Mouse (Mus musculus) gastrocnemius, adult 2 months (tissue): ENCODE results near the gene Snhg11. TPM values are rescaled to one million over a fixed set of nuclear protein-coding genes. Genes with fewer than 3 reads are reported as not detected.

Source experiments
- DNase-seq: peaks from one replicate; pipeline ENCODE4 v3.0.0; 2022
- H3K27ac ChIP-seq: fragments of 200-600 bp; 2 replicates; pipeline ENCODE4 v1.8.1; 2022; ENCODE audit warnings: mild to moderate bottlenecking
- H3K4me3 ChIP-seq: fragments of 200-600 bp; 2 replicates; pipeline ENCODE4 v1.8.1; 2022; ENCODE audit warnings: mild to moderate bottlenecking, moderate library complexity
- CTCF ChIP-seq: fragments of 200-600 bp; IDR thresholded peaks from 2 replicates; pipeline ENCODE4 v1.8.1; 2022; ENCODE audit warnings: antibody characterized with exemption, mild to moderate bottlenecking, moderate library complexity
- intact Hi-C: fragments of 180-260 bp; cut with DNase I; formaldehyde crosslinking; loops from one replicate; pipeline ENCODE4 v1.15.1; 2025
- long read RNA-seq, 2 experiments: library from polyadenylated mRNA; stranded (forward); transcript quantifications; one replicate each; pipeline ENCODE4 v2.0.0; 2021
- total RNA-seq, 2 experiments: library from RNA; stranded (reverse); gene quantifications; 2 replicates each; pipeline ENCODE4 v1.2.3; 2021

Gene Snhg11
- total RNA-seq: under 1 TPM in 1 of 2 experiments, not detected in 1; 0.17 TPM
- long read RNA-seq, experiment 1: 0 reads
- long read RNA-seq, experiment 2: 0 reads

DNA sequence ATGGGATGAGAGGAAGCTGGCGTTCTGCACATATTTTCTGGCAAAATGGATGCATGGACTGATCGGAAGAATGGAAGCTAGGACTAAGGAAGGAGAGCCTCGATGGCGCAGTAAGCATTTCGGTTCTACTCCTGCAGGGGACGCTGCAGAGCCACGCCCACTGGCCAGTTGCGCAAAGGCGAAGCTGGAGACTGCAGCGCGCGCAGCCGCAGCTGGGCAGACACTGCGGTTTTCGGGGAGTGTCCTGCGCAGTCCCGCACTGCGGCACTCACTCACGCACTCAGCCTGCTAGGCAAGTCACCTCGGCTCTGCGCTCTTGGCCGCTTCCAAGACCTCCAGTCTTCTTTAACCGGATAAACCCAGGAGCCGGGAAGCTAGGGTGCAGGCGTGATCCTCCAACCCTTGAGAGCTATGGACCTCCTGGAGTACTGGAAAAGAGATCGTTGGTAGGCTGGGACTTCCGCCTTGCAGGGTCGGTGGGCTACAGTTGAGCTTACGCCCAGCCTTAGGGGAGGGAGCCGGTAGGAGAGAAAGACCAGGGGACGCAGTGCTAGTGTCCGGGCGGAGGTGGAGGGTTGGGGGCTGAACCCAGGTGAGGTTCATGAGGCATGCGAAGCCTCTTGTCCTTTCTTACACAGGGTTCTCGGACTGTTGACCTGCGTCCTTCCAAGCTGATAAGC is at the start of gene Snhg11:
Gene Snhg11, plus strand, starts transcription at position 196 of the 680 bp plus-strand sequence.
- TF ChIP-seq CTCF: peak; percentile 31; the same call in 1 of the 2 replicates
- peak within 1 kb of the TSS; percentile 38 for H3K4me3 ChIP-seq
- intact Hi-C loops: no loop called here
- H3K27ac ChIP-seq: no peak within 1 kb of the TSS
- DNase-seq: no peak

DNA sequence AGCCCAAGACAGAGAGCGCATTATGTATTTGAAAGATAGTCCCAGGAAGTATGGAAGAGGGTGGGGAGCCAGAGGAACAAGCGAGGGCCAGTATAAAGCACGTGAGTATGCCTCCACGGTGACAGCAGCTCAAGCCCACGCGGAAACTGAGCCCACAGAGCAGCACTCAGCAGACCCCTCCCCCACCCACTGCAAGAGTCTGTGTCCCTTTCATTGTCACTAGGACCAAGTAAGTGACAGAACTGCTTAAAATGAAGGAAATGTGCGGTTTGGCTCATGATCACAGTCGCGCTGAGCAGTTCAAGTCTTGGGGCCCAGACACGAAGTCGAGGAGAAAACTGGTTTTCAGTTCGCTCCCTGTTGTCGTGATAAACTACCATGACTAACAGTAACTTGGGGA is 41.1 kb upstream of the Snhg11 start:
- no peak overlapping the region for H3K4me3 ChIP-seq
- H3K27ac ChIP-seq: no peak overlapping the region
- no peak for TF ChIP-seq CTCF
- intact Hi-C loops: no loop called here
- no peak for DNase-seq

DNA sequence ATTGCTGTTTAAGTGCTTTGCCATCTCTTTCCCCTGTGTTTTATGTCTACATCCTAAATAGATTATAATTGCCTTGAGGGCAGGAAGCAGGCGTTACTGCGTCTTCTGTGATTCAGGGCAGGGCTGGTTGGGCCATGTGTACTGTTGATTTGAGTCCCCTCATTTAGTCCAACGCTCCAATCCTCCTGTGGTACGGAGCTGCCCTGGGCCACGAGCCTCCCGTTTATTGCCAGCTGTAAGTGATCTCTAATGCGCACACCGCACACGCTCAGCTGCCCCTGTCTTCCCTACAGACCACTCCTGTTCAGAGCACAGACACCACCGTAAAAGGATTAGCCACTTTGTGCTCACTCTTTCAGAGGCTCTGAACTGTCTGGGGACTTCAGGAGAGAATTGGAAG is 37.7 kb upstream of the Snhg11 start:
- DNase-seq: no peak
- TF ChIP-seq CTCF: no peak
- H3K4me3 ChIP-seq: no peak overlapping the region
- H3K27ac ChIP-seq: no peak overlapping the region
- intact Hi-C loops: no loop called here

DNA sequence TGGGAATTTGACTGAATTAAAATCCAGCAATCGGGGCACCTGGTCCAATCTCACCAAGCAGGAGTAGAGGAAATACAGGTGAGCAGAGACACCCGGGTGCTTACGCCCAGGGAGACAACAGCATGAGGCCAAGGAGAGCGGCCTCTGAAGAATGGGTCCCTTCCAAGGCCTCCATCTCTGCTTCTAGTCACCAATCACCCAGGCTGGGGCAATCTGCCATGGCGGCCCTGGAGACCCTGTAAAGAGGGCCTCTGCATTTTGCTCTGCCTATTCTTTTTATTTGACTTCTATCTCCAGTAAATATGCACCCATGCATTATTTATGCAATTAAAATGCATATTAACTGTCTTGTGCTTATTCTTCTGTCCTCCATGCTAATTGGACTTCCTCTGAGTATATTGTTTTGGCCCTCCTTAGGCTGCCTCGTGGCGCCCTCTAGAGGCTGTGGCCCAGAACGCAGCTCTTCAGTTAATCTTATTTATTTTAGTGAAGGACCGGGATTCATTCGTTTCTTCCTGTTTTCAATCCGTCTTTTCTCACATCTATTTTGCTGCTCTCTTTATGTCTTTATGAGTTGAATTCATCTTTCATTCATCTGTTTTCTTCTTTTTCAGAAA is 35.4 kb upstream of the Snhg11 start:
- intact Hi-C loops: loop anchor here (5.0 kb wide), 1 partner anchor 58 kb away; no protein-coding TSS in a partner anchor
- DNase-seq: peak; percentile 56
- H3K4me3 ChIP-seq: no peak overlapping the region
- TF ChIP-seq CTCF: no peak; the same call in 1 of the 2 replicates
- H3K27ac ChIP-seq: no peak overlapping the region

DNA sequence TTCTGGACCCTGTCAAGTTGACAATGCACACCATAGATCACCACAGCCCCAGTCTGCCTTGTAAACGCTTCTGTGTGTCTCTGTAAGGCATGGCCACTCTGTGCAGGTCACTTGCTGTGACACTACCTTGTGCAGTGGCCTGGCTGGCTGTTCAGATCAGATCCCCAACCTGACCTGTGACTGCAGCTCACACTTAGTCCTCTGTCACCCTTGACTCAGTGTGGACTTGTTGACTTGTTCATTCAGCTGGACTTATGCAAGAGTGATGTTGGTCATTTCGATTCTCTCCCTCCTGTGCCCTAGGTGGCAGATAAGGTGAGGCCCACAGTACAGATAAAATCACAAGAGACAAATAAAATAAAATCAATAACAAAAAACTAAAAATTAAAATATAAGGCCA is 34.1 kb upstream of the Snhg11 start:
- TF ChIP-seq CTCF: no peak
- no peak for DNase-seq
- intact Hi-C loops: loop anchor here (5.0 kb wide), 1 partner anchor 59 kb away; no protein-coding TSS in a partner anchor
- Histone ChIP-seq H3K27ac (no peak overlapping the region), H3K4me3 (no peak overlapping the region)

DNA sequence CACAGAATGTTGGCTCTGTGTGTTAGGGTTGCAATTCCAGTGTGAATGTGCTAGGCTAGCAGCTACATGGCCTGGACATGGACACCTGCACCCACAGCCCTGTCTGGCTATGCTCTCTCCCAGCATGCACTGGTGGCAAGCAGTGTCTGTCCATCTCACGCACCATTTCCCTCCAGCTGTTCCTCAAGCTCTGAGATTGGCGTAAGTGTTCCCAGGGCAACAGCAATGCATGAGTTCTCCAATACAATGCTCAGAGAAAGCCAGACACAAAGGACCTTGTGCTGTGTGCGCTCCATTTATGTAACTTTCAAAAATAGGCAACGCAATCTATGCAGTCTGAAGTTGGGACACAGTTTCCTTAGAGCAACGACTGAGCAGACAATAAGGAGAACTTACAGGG is 31.9 kb upstream of the Snhg11 start:
- H3K27ac ChIP-seq: no peak overlapping the region
- H3K4me3 ChIP-seq: no peak overlapping the region
- TF ChIP-seq CTCF: no peak
- intact Hi-C loops: loop anchor here (5.0 kb wide), 1 partner anchor 61 kb away; no protein-coding TSS in a partner anchor
- no peak for DNase-seq

DNA sequence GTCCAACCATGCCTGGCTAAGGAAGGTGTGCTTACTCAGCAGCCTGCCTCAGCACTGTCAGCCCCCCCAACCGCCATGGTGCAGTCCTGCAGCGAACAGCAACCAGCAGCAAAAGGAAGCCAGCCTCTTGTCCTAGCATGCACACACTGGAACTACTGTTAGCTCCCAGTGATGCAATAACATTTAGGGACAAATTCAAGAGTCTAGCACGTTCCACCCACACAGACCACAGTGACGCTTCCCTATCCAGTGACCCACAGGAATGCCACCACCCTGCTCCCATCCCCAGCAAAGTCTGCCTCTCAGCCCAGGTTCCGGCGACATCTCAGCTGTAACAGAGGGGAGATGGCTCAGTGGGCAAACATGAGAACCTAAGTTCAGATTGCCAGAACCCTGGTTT is 29.0 kb upstream of the Snhg11 start:
- no peak for DNase-seq
- intact Hi-C loops: no loop called here
- TF ChIP-seq CTCF: no peak
- no peak overlapping the region for H3K27ac ChIP-seq
- no peak overlapping the region for H3K4me3 ChIP-seq

DNA sequence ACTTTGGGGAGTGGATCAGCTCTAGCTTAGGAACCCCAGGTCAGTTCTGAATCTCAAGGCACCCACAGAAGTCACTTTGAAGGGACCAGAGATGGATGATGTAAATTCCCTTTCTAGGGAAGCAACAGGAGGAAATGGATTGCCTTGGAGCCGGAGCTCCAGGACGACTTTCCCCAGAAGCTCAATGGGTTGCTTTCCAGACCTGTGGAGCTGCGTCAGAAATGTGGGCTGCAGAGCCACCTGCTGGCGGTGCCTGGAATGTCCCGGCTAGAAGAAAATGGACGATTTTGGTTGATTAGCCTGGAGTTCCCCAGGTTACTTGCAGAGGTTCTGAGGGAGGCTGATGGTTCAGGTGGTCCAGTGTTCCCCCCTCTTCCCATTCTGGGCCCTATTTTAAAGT is 27.6 kb upstream of the Snhg11 start:
- Histone ChIP-seq H3K27ac (no peak overlapping the region), H3K4me3 (no peak overlapping the region)
- intact Hi-C loops: loop anchor here (2.0 kb wide), 1 partner anchor 139 kb away; no protein-coding TSS in a partner anchor
- DNase-seq: peak; percentile 67
- peak; percentile 86 for TF ChIP-seq CTCF

DNA sequence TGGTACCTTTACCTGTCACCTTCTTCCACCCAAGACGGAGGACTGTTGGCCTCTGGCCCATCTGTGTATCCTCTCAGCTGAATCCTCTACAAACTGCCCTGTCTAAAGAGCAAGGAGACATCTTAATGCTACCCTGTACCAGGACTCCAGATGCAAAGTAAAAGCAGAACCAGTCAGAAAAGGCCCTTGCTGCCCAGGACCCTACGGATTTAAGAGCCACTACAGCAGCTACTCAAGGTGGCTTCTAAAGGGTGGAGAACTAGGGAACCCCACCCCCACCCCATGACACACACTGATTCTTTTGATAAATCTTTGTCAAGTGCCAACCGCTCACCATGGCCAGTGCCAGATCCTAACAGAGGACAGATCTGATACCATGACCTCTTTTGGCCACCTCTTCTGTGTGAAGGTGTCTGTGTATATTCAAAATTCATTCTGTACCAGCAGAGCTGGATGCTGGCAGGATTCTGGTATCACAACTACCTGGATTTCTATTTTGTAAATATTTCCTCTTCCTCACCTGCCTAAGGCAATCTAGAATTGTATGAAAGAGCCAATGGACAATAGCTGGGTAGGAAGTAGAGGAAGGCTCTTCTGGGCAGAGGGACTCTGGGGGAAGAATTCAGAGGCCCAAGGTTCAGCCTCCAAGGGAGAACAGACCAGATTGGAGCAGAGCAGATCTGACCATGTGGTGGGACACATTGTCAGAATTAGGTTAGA is 22.5 kb upstream of the Snhg11 start:
- TF ChIP-seq CTCF: no peak
- no peak overlapping the region for H3K4me3 ChIP-seq
- intact Hi-C loops: no loop called here
- no peak overlapping the region for H3K27ac ChIP-seq
- DNase-seq: no peak

DNA sequence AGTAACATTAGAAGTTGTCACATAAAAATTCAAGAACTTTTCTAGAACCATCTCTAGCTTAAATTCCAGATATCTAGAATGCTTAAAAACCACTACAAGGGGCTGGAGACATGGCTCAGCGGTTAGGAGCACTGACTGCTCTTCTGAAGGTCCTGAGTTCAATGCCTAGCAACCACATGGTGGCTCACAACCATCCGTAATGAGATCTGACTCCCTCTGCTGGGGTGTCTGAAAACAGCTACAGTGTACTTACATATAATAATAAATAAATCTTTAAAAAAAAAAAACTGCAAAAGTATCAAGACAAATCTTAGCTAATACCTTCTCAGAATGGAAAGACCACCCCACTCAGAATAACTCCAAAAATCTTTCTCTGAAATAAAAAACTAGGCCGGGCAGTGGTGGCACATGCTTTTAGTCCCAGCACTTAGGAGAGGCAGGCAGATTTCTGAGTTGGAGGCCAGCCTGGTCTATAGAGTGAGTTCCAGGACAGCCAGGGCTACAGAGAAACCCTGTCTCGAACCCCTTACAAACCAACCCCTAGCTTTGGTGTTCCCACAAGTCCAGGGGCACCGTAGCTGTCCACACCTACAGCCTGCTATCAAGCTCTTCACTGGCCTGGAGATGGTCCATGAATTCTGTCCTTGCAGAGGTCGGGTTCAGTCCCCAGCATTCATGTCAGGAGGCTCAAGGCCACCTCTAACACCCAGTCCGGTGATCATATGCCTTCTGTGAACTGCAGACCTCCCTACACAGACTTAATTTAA is 20.9 kb upstream of the Snhg11 start:
- DNase-seq: no peak
- no peak for TF ChIP-seq CTCF
- intact Hi-C loops: no loop called here
- no peak overlapping the region for H3K4me3 ChIP-seq
- no peak overlapping the region for H3K27ac ChIP-seq

DNA sequence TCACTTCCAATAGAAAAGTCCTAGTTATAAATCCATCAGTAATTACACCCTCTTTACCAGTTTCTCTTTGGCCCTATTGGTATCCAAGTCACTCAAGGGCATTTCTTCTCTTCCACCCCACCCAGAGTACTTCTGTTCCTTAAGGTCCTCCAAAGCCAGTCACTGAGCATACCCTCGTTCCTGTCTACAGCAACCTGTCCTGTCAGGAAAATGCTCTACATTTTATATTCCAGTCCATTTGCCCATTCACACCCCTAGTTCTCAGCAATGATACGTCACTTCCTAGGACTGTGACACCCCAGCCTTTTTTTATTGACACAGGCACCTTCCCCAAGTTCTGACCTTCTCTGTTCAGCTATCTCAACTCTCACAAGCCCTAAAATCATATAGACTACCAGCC is 20.2 kb upstream of the Snhg11 start:
- no peak overlapping the region for H3K27ac ChIP-seq

DNA sequence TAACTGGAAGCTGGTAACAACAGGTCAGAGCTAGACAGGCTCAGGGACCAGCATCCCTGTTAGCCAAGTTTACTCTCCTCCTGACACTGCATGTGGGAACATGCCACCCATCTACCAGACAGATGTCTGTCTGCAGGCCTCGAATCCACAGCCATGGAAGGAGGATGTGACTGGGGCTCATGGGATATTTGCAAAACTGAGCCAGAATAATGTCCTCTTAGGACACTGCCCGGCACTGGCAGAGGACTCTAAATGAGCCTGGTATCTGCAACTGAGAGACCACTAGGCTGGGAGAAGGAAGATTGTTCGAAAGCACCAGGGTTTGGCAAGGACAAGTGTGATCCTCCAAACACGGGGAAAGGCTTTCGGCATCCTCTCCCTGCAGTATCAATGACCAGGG is 19.3 kb upstream of the Snhg11 start:
- Histone ChIP-seq H3K4me3 (no peak overlapping the region), H3K27ac (no peak overlapping the region)
- TF ChIP-seq CTCF: no peak
- no peak for DNase-seq
- intact Hi-C loops: no loop called here

More for the DNA sequence above, 20.2 kb upstream of the Snhg11 start:
- no peak for DNase-seq
- intact Hi-C loops: no loop called here
- no peak overlapping the region for H3K4me3 ChIP-seq
- no peak for TF ChIP-seq CTCF
